Mouse (Mus musculus) heart, postnatal 0 days (tissue): ENCODE results near the gene H2-Ke6.

Experiments
- CTCF ChIP-seq: IDR thresholded peaks from 2 replicates; pipeline ENCODE4 v1.5.1; 2016; ENCODE audit warnings: antibody characterized with exemption, control low read depth, low read depth
- EP300 ChIP-seq: IDR thresholded peaks from 2 replicates; pipeline ENCODE4 v1.6.1; 2016; ENCODE audit warnings: antibody characterized with exemption, low read depth

DNA sequence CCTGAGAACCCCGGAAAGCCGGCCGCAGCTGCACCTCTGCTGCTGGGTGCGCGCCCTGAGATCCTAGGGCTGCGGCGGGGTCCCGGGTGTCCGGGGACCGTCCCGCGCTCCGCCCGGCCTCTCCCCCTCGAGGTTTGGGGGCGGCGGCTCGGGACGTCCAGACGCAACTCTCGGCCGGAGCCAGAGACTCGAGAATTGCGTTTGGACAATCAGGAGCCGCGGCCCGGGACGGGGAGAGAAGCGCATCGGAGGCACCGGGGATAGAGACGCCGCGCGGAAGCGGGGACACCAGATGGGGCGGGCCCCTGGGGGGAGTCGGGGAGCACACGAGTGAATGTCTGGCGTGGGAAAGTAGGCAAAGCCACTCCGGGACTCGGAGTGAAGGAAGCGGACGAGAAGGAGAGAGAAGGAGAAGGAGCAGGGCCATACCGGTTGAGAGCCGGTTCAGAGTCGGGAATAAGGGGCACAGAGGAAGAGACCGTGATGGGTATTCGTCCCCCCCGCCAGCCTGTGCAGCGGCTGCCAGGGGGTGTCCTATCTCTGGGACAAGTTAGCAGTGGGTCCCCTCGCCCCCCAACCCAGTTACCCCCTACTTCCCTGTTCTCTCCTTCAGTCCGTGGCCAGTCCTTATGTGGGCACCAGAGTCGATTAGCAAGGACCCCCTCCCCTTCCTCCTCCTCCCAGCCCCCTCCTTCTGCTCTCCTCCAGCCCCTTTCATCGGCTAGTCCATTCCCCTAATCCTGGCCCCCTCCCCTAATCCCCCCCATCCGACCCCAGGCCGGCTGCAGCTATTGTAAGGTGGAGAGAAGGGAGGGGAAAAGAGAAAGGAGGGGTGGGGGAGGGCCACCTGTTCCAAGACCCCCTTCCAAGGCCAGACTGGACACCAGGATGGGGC lies 2.8 kb downstream of the H2-Ke6 start:
- TF ChIP-seq CTCF = no peak
- TF ChIP-seq EP300 = no peak
